Mouse (Mus musculus): ENCODE results near the gene Olfr697. TPM values are rescaled to one million over a fixed set of nuclear protein-coding genes. Genes with fewer than 3 reads are reported as not detected.

Gene Olfr697
- polyA plus RNA-seq, 1 experiment from 2014 or later, result not detected

GRCm38 (mm10) chr7:106692976-106693375, 49.3 kb downstream of the Olfr697 start:
- Histone ChIP-seq H3K4me3 (no peak overlapping the region), H3K27me3 (no peaks in the 10 kb centered on the region), H3K36me3 (no peaks in the 10 kb centered on the region), H3K4me2 (replicated peaks) (no peak overlapping the region), H3K4me1 (no peaks in the 10 kb centered on the region), H3K9ac (replicated peaks) (no peak overlapping the region), H3K9me3 (no peaks in the 10 kb centered on the region), H3K27ac (replicated peaks) (no peak overlapping the region)
- ATAC-seq (replicated peaks), result no peak
- 86% methylated on average over 3 of the region's 3 CpGs for WGBS

DNA sequence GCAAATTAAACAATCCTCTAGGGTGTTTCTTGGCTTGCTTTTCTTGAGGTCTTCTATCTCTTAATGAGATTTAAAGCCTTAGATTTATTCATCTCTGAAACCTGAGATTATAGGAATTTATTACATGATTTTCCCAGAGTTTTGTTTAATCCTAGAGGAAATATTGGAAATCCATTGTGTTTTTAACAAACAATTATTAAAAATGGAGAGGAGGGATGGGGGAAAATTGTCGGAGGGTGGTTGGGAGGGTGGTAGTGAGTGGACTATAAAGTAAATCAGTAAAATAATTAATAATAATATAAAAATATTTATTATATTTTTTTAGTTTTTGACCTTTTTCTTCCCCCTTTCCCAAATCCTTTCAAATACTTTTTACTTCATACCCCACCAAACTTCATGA, 50.5 kb downstream of the Olfr697 start, which contains the start of gene Olfr694:
Olfr694 (minus strand) TSS at position 101 of the 400 bp plus-strand sequence.
- Histone ChIP-seq H3K27ac (replicated peaks) (no peak within 1 kb of the TSS), H3K36me3 (no peaks in the 10 kb centered on the region), H3K4me3 (no peak within 1 kb of the TSS), H3K9ac (replicated peaks) (no peak within 1 kb of the TSS), H3K27me3 (no peaks in the 10 kb centered on the region), H3K4me1 (no peaks in the 10 kb centered on the region), H3K4me2 (replicated peaks) (no peak within 1 kb of the TSS), H3K9me3 (no peaks in the 10 kb centered on the region)
- 94% methylated on average over 1 of the region's 1 CpGs for WGBS
- no peak for ATAC-seq (replicated peaks)

Other genes starting within 250 kb of the Olfr697 start
- not detected in 2 replicates for gene Olfr693, start 61.9 kb downstream of the Olfr697 start, polyA plus RNA-seq (2015; fragmentation: Nextera tagmentation; extraction: Ambion mirVana)
- gene Olfr694, start 50.6 kb downstream of the Olfr697 start, polyA plus RNA-seq (2015; fragmentation: Nextera tagmentation; extraction: Ambion mirVana), result not detected in 2 replicates
- not detected in 2 replicates for gene Olfr695, start 26.0 kb downstream of the Olfr697 start, polyA plus RNA-seq (2015; fragmentation: Nextera tagmentation; extraction: Ambion mirVana)
- not detected in 2 replicates for gene Olfr698, start 13.0 kb upstream of the Olfr697 start, polyA plus RNA-seq (2015; fragmentation: Nextera tagmentation; extraction: Ambion mirVana)
- gene Olfr699, start 50.8 kb upstream of the Olfr697 start, polyA plus RNA-seq (2015; fragmentation: Nextera tagmentation; extraction: Ambion mirVana), result not detected in 2 replicates
- gene Olfr700, start 66.4 kb upstream of the Olfr697 start, polyA plus RNA-seq (2015; fragmentation: Nextera tagmentation; extraction: Ambion mirVana), result not detected in 2 replicates
- gene Olfr701, start 71.7 kb upstream of the Olfr697 start, polyA plus RNA-seq (2015; fragmentation: Nextera tagmentation; extraction: Ambion mirVana), result not detected in 2 replicates
- not detected in 2 replicates for gene Olfr702, start 91.5 kb upstream of the Olfr697 start, polyA plus RNA-seq (2015; fragmentation: Nextera tagmentation; extraction: Ambion mirVana)
- not detected in 2 replicates for gene Olfr703, start 100.9 kb upstream of the Olfr697 start, polyA plus RNA-seq (2015; fragmentation: Nextera tagmentation; extraction: Ambion mirVana)
- gene Olfr704, start 120.7 kb upstream of the Olfr697 start, polyA plus RNA-seq (2015; fragmentation: Nextera tagmentation; extraction: Ambion mirVana), result not detected in 2 replicates
- gene Olfr705, start 134.4 kb upstream of the Olfr697 start, polyA plus RNA-seq (2015; fragmentation: Nextera tagmentation; extraction: Ambion mirVana), result not detected in 2 replicates
- not detected in 2 replicates for gene Olfr706, start 145.7 kb upstream of the Olfr697 start, polyA plus RNA-seq (2015; fragmentation: Nextera tagmentation; extraction: Ambion mirVana)
- not detected in 2 replicates for gene Olfr707, start 158.8 kb upstream of the Olfr697 start, polyA plus RNA-seq (2015; fragmentation: Nextera tagmentation; extraction: Ambion mirVana)
- not detected in 2 replicates for gene Olfr1532-ps1, start 165.6 kb upstream of the Olfr697 start, polyA plus RNA-seq (2015; fragmentation: Nextera tagmentation; extraction: Ambion mirVana)
- gene Olfr709-ps1, start 189.8 kb upstream of the Olfr697 start, polyA plus RNA-seq (2015; fragmentation: Nextera tagmentation; extraction: Ambion mirVana), result not detected in 2 replicates
- not detected in 2 replicates for gene Olfr710, start 205.9 kb upstream of the Olfr697 start, polyA plus RNA-seq (2015; fragmentation: Nextera tagmentation; extraction: Ambion mirVana)
- gene Olfr6, start 221.5 kb upstream of the Olfr697 start, polyA plus RNA-seq (2015; fragmentation: Nextera tagmentation; extraction: Ambion mirVana), result not detected in 2 replicates
- not detected in 2 replicates for gene Olfr711, start 233.0 kb upstream of the Olfr697 start, polyA plus RNA-seq (2015; fragmentation: Nextera tagmentation; extraction: Ambion mirVana)

All from forebrain, embryonic 15.5 days (tissue).